Mouse (Mus musculus) forebrain, embryonic 12.5 days (tissue): Measurements from ENCODE around the gene Retn. TPM values are rescaled to one million over a fixed set of nuclear protein-coding genes. Genes with fewer than 3 reads are reported as not detected.

Experiments
- ATAC-seq: fragments of 200-750 bp; cut with Nextera tagmentation; 2 replicates; pipeline ENCODE4 v1.8.0; 2017; ENCODE audit warnings: moderate TSS enrichment; ENCODE audit not compliant: low FRiP score
- H3K27ac ChIP-seq: fragments of 300-500 bp; sonication (generic); 2 replicates; pipeline ENCODE4 v1.5.1; 2016; ENCODE audit warnings: mild to moderate bottlenecking
- H3K27me3 ChIP-seq: fragments of 300-500 bp; sonication (generic); 2 replicates; pipeline ENCODE4 v1.6.1; 2016; ENCODE audit warnings: mild to moderate bottlenecking
- H3K36me3 ChIP-seq: fragments of 300-500 bp; sonication (generic); replicated peaks from 2 replicates; pipeline ENCODE4 v1.6.1; 2016; ENCODE audit warnings: mild to moderate bottlenecking
- H3K4me1 ChIP-seq: fragments of 300-500 bp; sonication (generic); 2 replicates; pipeline ENCODE4 v1.6.1; 2016
- H3K4me2 ChIP-seq: fragments of 300-500 bp; sonication (generic); 2 replicates; pipeline ENCODE4 v1.6.1; 2016; ENCODE audit warnings: mild to moderate bottlenecking, moderate library complexity
- H3K4me3 ChIP-seq: fragments of 300-500 bp; sonication (generic); replicated peaks from 2 replicates; pipeline ENCODE4 v1.5.1; 2016; ENCODE audit warnings: mild to moderate bottlenecking
- H3K9ac ChIP-seq: fragments of 300-500 bp; sonication (generic); 2 replicates; pipeline ENCODE4 v1.6.1; 2016; ENCODE audit warnings: mild to moderate bottlenecking
- H3K9me3 ChIP-seq: fragments of 300-500 bp; sonication (generic); 2 replicates; pipeline ENCODE4 v1.6.1; 2016
- WGBS: fragments of 180-500 bp; shearing (Covaris S2); methylation state at CpG from one replicate; pipeline ENCODE4 v1.1.7; 2016; 5-methylcytosine and 5-hydroxymethylcytosine counted together
- polyA plus RNA-seq: library from polyadenylated mRNA; unstranded; fragments of >200 nt; fragmentation: Nextera tagmentation; extraction: Ambion mirVana; gene quantifications from 2 replicates; pipeline ENCODE4 v1.2.1, GENCODE M21; 2016

The Retn gene
- polyA plus RNA-seq, 1 experiment from 2014 or later = 0.32 TPM

- H3K9ac ChIP-seq = no peak overlapping the region
- peaks cover 6% of the 10 kb centered on the region; the same call in 1 of the 2 replicates for H3K4me1 ChIP-seq
- H3K4me2 ChIP-seq = no peak overlapping the region
- H3K27ac ChIP-seq = no peak overlapping the region
- no peaks in the 10 kb centered on the region for H3K9me3 ChIP-seq
- H3K36me3 ChIP-seq = no peaks in the 10 kb centered on the region
- 88% methylated on average over 2 of the region's 2 CpGs for WGBS
- ATAC-seq = no peak
- H3K4me3 ChIP-seq = no peak overlapping the region
- H3K27me3 ChIP-seq = no peaks in the 10 kb centered on the region
Measured at GRCm38 (mm10) chr8:3670388-3670787, 14.8 kb downstream of the Retn start.

GRCm38 (mm10) chr8:3671980-3672491 lies 16.5 kb downstream of the Retn start, which contains the start of gene Fcor:
Fcor (minus strand) TSS chr8:3672362.
- no peaks in the 10 kb centered on the region for H3K36me3 ChIP-seq
- under 1% methylated on average over 23 of the region's 23 CpGs for WGBS
- peak; percentile 83 for ATAC-seq

GRCm38 (mm10) chr8:3674671-3675070 lies 19.1 kb downstream of the Retn start:
- Histone ChIP-seq H3K4me2 (no peak overlapping the region), H3K4me1 (peaks cover 23% of the 10 kb centered on the region), H3K9ac (no peak overlapping the region), H3K4me3 (no peak overlapping the region), H3K27me3 (no peaks in the 10 kb centered on the region), H3K9me3 (no peaks in the 10 kb centered on the region), H3K36me3 (peaks cover 12% of the 10 kb centered on the region), H3K27ac (no peak overlapping the region)
- 60% methylated on average over 3 of the region's 3 CpGs for WGBS
- ATAC-seq = no peak

More at GRCm38 (mm10) chr8:3671980-3672491, 16.5 kb downstream of the Retn start, which contains the start of gene Fcor:
- Histone ChIP-seq H3K27me3 (no peaks in the 10 kb centered on the region), H3K4me2 (peak within 1 kb of the TSS; percentile 62), H3K9me3 (no peaks in the 10 kb centered on the region), H3K9ac (peak within 1 kb of the TSS; percentile 59), H3K4me3 (peak within 1 kb of the TSS; percentile 49), H3K4me1 (peaks cover 10% of the 10 kb centered on the region), H3K27ac (peak within 1 kb of the TSS; percentile 62)

- WGBS = 1% methylated on average over 61 of the region's 61 CpGs
- peak within 1 kb of the TSS; percentile 88 for H3K4me2 ChIP-seq
Measured at GRCm38 (mm10) chr8:3676131-3676992, 20.8 kb downstream of the Retn start, which contains the start of gene Trappc5. Trappc5 (plus strand) TSS chr8:3676299.

GRCm38 (mm10) chr8:3676993-3677579 lies 21.5 kb downstream of the Retn start:
- peak; percentile 6; the same call in 1 of the 2 replicates for ATAC-seq
- peaks cover 35% of the 10 kb centered on the region for H3K36me3 ChIP-seq
- no peaks in the 10 kb centered on the region for H3K27me3 ChIP-seq
- peaks cover 23% of the 10 kb centered on the region for H3K4me1 ChIP-seq
- peak overlapping the region; percentile 88 for H3K4me2 ChIP-seq
- H3K9ac ChIP-seq = peak overlapping the region; percentile 83
- peak overlapping the region; percentile 85 for H3K27ac ChIP-seq
- peak overlapping the region; percentile 88 for H3K4me3 ChIP-seq
- H3K9me3 ChIP-seq = no peaks in the 10 kb centered on the region
- WGBS = 5% methylated on average over 15 of the region's 15 CpGs

More at GRCm38 (mm10) chr8:3676131-3676992, 20.8 kb downstream of the Retn start, which contains the start of gene Trappc5:
- Histone ChIP-seq H3K4me3 (peak within 1 kb of the TSS; percentile 88), H3K9ac (peak within 1 kb of the TSS; percentile 83), H3K27ac (peak within 1 kb of the TSS; percentile 85), H3K4me1 (peaks cover 23% of the 10 kb centered on the region), H3K9me3 (no peaks in the 10 kb centered on the region), H3K27me3 (no peaks in the 10 kb centered on the region), H3K36me3 (peaks cover 29% of the 10 kb centered on the region)
- peak; percentile 81 for ATAC-seq

- Histone ChIP-seq H3K4me3 (no peak overlapping the region), H3K4me2 (no peak overlapping the region), H3K27ac (no peak overlapping the region), H3K4me1 (peaks cover 17% of the 10 kb centered on the region), H3K27me3 (no peaks in the 10 kb centered on the region), H3K9ac (no peak overlapping the region), H3K36me3 (peaks cover 44% of the 10 kb centered on the region), H3K9me3 (no peaks in the 10 kb centered on the region)
- ATAC-seq = no peak
- 96% methylated on average over 23 of the region's 23 CpGs for WGBS
Measured at GRCm38 (mm10) chr8:3678831-3679230, 23.3 kb downstream of the Retn start.

GRCm38 (mm10) chr8:3679236-3679635 lies 23.7 kb downstream of the Retn start:
- no peak overlapping the region for H3K27ac ChIP-seq
- peaks cover 17% of the 10 kb centered on the region for H3K4me1 ChIP-seq
- no peak overlapping the region for H3K4me2 ChIP-seq
- no peak overlapping the region for H3K4me3 ChIP-seq
- ATAC-seq = no peak
- H3K36me3 ChIP-seq = peaks cover 44% of the 10 kb centered on the region
- no peaks in the 10 kb centered on the region for H3K9me3 ChIP-seq
- H3K27me3 ChIP-seq = no peaks in the 10 kb centered on the region
- WGBS = 96% methylated on average over 23 of the region's 23 CpGs
- no peak overlapping the region for H3K9ac ChIP-seq

GRCm38 (mm10) chr8:3679656-3680055 lies 24.1 kb downstream of the Retn start:
- no peak overlapping the region for H3K4me2 ChIP-seq
- H3K9ac ChIP-seq = no peak overlapping the region
- H3K4me3 ChIP-seq = no peak overlapping the region
- peaks cover 17% of the 10 kb centered on the region for H3K4me1 ChIP-seq
- no peaks in the 10 kb centered on the region for H3K9me3 ChIP-seq
- no peak overlapping the region for H3K27ac ChIP-seq
- 92% methylated on average over 5 of the region's 5 CpGs for WGBS
- no peak for ATAC-seq
- no peaks in the 10 kb centered on the region for H3K27me3 ChIP-seq
- H3K36me3 ChIP-seq = peaks cover 44% of the 10 kb centered on the region

- Histone ChIP-seq H3K27me3 (no peaks in the 10 kb centered on the region), H3K36me3 (peaks cover 44% of the 10 kb centered on the region), H3K4me3 (no peak overlapping the region), H3K9me3 (no peaks in the 10 kb centered on the region), H3K9ac (no peak overlapping the region), H3K4me1 (peaks cover 9% of the 10 kb centered on the region), H3K27ac (no peak overlapping the region), H3K4me2 (no peak overlapping the region)
- WGBS = 93% methylated on average over 5 of the region's 5 CpGs
- no peak for ATAC-seq
Measured at GRCm38 (mm10) chr8:3682435-3682834, 26.9 kb downstream of the Retn start.

GRCm38 (mm10) chr8:3683408-3684176 lies 28.0 kb downstream of the Retn start:
- no peak overlapping the region for H3K27ac ChIP-seq
- no peaks in the 10 kb centered on the region for H3K9me3 ChIP-seq
- H3K36me3 ChIP-seq = peaks cover 43% of the 10 kb centered on the region
- WGBS = 83% methylated on average over 6 of the region's 6 CpGs
- no peaks in the 10 kb centered on the region for H3K4me1 ChIP-seq
- no peak overlapping the region for H3K4me3 ChIP-seq
- no peak for ATAC-seq
- no peak overlapping the region for H3K4me2 ChIP-seq
- H3K27me3 ChIP-seq = no peaks in the 10 kb centered on the region
- H3K9ac ChIP-seq = no peak overlapping the region

GRCm38 (mm10) chr8:3684530-3684929 lies 29.0 kb downstream of the Retn start:
- Histone ChIP-seq H3K27ac (no peak overlapping the region), H3K27me3 (no peaks in the 10 kb centered on the region), H3K4me2 (no peak overlapping the region), H3K9ac (no peak overlapping the region), H3K4me1 (no peaks in the 10 kb centered on the region), H3K36me3 (peaks cover 34% of the 10 kb centered on the region), H3K9me3 (no peaks in the 10 kb centered on the region), H3K4me3 (no peak overlapping the region)
- peak; percentile 39; the same call in 1 of the 2 replicates for ATAC-seq

- H3K4me2 ChIP-seq = no peak overlapping the region
- H3K27ac ChIP-seq = no peak overlapping the region
- no peak overlapping the region for H3K4me3 ChIP-seq
- no peaks in the 10 kb centered on the region for H3K9me3 ChIP-seq
- no peaks in the 10 kb centered on the region for H3K4me1 ChIP-seq
- H3K9ac ChIP-seq = no peak overlapping the region
- 75% methylated on average over 5 of the region's 5 CpGs for WGBS
- H3K27me3 ChIP-seq = no peaks in the 10 kb centered on the region
- no peak for ATAC-seq
- H3K36me3 ChIP-seq = peaks cover 25% of the 10 kb centered on the region
Measured at GRCm38 (mm10) chr8:3685422-3685821, 29.9 kb downstream of the Retn start.
